Mouse (Mus musculus) forebrain, postnatal 0 days (tissue): Measurements from ENCODE around the gene Mmachc. TPM values are rescaled to one million over a fixed set of nuclear protein-coding genes. Genes with fewer than 3 reads are reported as not detected.

ENCODE experiments used
- ATAC-seq: fragments of 200-750 bp; cut with Nextera tagmentation; 2 replicates; pipeline ENCODE4 v1.8.0; 2017; ENCODE audit warnings: mild to moderate bottlenecking, moderate library complexity
- DNase-seq: peaks from one replicate; pipeline ENCODE4 v3.0.0-alpha.2; 2015
- H3K27ac ChIP-seq: fragments of 300-500 bp; sonication (generic); 2 replicates; pipeline ENCODE4 v1.5.1; 2014; ENCODE audit warnings: low read depth, mild to moderate bottlenecking, antibody characterized with exemption, low read length, moderate library complexity, mixed read lengths
- H3K27me3 ChIP-seq: fragments of 300-500 bp; sonication (generic); 2 replicates; pipeline ENCODE4 v1.6.1; 2014; ENCODE audit warnings: mild to moderate bottlenecking, low read length, mixed read lengths; ENCODE audit not compliant: insufficient read depth
- H3K36me3 ChIP-seq: fragments of 300-500 bp; sonication (generic); 2 replicates; pipeline ENCODE4 v1.6.1; 2014; ENCODE audit warnings: mild to moderate bottlenecking, moderate library complexity; ENCODE audit not compliant: insufficient read depth
- H3K4me1 ChIP-seq: fragments of 300-500 bp; sonication (generic); 2 replicates; pipeline ENCODE4 v1.6.1; 2014; ENCODE audit warnings: antibody characterized with exemption; ENCODE audit not compliant: insufficient read depth
- H3K4me2 ChIP-seq: fragments of 300-500 bp; sonication (generic); 2 replicates; pipeline ENCODE4 v1.6.1; 2014; ENCODE audit warnings: low read depth, mild to moderate bottlenecking, moderate library complexity
- H3K4me3 ChIP-seq: fragments of 300-500 bp; sonication (generic); 2 replicates; pipeline ENCODE4 v1.5.1; 2014; ENCODE audit warnings: low read depth, low read length, mixed read lengths
- H3K9ac ChIP-seq: fragments of 300-500 bp; sonication (generic); 2 replicates; pipeline ENCODE4 v1.6.1; 2014; ENCODE audit warnings: mild to moderate bottlenecking
- H3K9me3 ChIP-seq: fragments of 300-500 bp; sonication (generic); 2 replicates; pipeline ENCODE4 v1.6.1; 2016; ENCODE audit warnings: low read length
- CTCF ChIP-seq: sonication (generic); IDR thresholded peaks from 2 replicates; pipeline ENCODE4 v1.5.1; 2016; ENCODE audit warnings: antibody characterized with exemption, control low read depth, low read depth
- whole genome bisulfite sequencing: fragments of 180-500 bp; shearing (Covaris S2); extraction: QIAGEN DNeasy Blood & Tissue Kit; methylation state at CpG from one replicate; pipeline ENCODE4 v1.1.7; 2014; 5-methylcytosine and 5-hydroxymethylcytosine counted together
- polyA plus RNA-seq: library from polyadenylated mRNA; unstranded; fragments of >200 nt; fragmentation: Nextera tagmentation; extraction: Ambion mirVana; gene quantifications from 2 replicates; pipeline ENCODE4 v1.2.1, GENCODE M21; 2015
- total RNA-seq: library from RNA; depleted of rRNA; stranded (reverse); fragments of >200 nt; gene quantifications from 2 replicates; pipeline ENCODE4 v1.2.3, GENCODE M21; 2014; rRNA removed

Gene Mmachc
- total RNA-seq: 19.6 and 23.0 TPM in 2 replicates
- 16.4 and 21.9 TPM in 2 replicates for polyA plus RNA-seq

DNA sequence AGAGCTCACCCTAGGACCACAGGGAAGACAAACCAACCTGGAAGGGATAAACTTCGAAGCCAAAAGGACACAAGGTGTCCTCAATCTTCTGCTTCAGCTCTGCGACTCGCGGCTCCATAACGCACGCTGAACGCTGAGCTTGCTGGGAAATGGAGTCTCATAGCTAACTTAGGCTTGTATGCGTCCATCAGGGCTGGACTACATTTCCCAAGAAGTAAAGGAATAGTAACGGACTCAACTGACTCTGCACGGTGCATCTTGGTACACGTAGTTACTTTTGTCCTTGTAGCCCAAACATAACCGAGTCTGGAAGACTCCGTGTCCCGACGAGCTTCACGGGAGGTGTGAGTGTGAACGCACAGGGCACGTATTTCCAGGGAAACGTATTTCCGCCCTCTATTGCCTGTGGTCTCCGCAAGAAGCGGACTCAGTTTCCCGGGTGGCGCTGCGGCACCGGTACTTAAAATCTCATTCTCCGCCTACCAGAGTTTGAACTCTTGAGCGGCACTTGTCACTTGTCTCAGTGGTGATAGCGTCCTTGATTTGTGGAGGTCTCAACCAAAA, at the start of gene Mmachc, which contains the start of gene Ccdc163:
Gene Mmachc (minus strand): TSS at position 206 of the 564 bp plus-strand sequence.
Gene Ccdc163 (plus strand): TSS at position 309 of the 564 bp plus-strand sequence.
- Histone ChIP-seq H3K4me2 (peak within 1 kb of the TSS; percentile 65), H3K27ac (peak within 1 kb of the TSS; percentile 65; the same call in 1 of the 2 replicates), H3K4me1 (no peaks in the 10 kb centered on the region), H3K4me3 (peak within 1 kb of the TSS; percentile 59), H3K27me3 (no peaks in the 10 kb centered on the region), H3K9me3 (no peaks in the 10 kb centered on the region), H3K36me3 (peaks cover 4% of the 10 kb centered on the region), H3K9ac (peak within 1 kb of the TSS; percentile 59)
- ATAC-seq: peak; percentile 99
- peak; percentile 97 for DNase-seq
- WGBS: under 1% methylated on average over 29 of the region's 29 CpGs
- TF ChIP-seq CTCF: peak; percentile 58

- Histone ChIP-seq H3K4me3 (no peak overlapping the region), H3K4me1 (no peaks in the 10 kb centered on the region), H3K9me3 (no peaks in the 10 kb centered on the region), H3K4me2 (no peak overlapping the region), H3K9ac (no peak overlapping the region), H3K27me3 (no peaks in the 10 kb centered on the region), H3K36me3 (no peaks in the 10 kb centered on the region), H3K27ac (no peak overlapping the region)
- no peak for TF ChIP-seq CTCF
- DNase-seq: no peak
- no peak for ATAC-seq
- WGBS: 90% methylated on average over 2 of the region's 2 CpGs
These were observed 41.5 kb upstream of the Mmachc start for GRCm38 (mm10) chr4:116749750-116750149.

DNA sequence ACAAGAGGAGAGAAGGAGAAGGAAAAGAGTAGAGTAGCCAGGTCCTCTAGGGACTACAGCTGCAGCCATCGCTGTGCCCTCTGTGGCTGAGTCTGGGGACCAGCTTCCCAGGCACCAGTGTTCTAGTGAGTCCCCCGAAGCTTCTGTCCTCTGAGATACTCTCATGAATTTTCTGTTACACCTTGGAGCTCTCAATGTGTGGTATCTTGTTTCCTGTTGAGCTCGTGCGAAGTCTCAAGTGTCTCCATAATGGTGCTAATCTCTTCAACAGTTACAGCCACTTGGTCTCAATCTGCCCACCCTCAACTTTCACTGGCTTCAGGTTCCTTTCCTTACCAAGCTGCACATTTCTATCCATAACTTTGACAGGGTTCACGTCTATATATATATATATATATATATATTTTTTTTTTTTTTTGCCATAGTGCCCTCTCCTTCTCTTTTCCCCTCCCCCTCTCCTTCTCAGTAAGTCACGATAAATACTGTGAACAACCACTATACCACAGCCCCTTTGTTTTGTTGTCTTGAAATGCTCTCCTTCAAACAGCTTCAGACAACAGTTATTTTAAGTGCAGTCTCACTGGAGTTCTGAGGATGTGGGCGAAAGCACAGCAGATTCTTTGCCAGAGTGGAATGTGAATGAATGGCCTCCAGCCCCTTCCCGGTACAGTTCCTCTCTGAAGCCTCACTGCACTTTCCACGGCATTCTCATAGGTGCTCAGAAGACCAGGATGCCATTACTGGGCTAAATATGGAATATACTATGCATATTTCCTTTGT, 31.0 kb upstream of the Mmachc start:
- TF ChIP-seq CTCF: no peak
- 87% methylated on average over 9 of the region's 9 CpGs for WGBS
- Histone ChIP-seq H3K4me3 (no peak overlapping the region), H3K27ac (no peak overlapping the region), H3K4me2 (no peak overlapping the region), H3K36me3 (no peaks in the 10 kb centered on the region), H3K27me3 (no peaks in the 10 kb centered on the region), H3K9me3 (no peaks in the 10 kb centered on the region), H3K4me1 (no peaks in the 10 kb centered on the region), H3K9ac (no peak overlapping the region)
- ATAC-seq: no peak
- DNase-seq: no peak

DNA sequence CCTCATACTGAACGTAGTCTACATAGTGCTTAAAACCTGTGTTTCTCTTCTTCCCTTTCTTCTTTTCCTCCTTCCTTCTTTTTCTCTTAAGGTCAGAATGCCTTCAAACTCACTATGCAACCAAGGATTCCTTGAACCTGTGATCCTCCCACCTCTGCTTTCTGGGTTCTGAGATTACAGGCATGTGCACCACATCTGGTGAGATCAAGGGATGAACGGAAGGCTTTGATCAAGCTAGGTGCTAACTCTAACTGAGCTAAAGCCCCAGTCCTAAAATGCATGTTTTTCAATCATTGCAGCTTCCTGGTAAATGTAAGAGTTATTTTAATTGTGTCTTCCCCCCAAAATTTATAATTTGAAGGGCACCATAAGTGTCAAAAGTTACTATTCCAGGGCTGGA, 26.8 kb upstream of the Mmachc start:
- H3K27ac ChIP-seq: no peak overlapping the region
- no peak overlapping the region for H3K4me3 ChIP-seq
- no peak for ATAC-seq
- no peak for DNase-seq
- no peak for TF ChIP-seq CTCF
- no peaks in the 10 kb centered on the region for H3K27me3 ChIP-seq
- 89% methylated on average over 2 of the region's 2 CpGs for WGBS
- no peak overlapping the region for H3K9ac ChIP-seq
- H3K4me2 ChIP-seq: no peak overlapping the region
- no peaks in the 10 kb centered on the region for H3K4me1 ChIP-seq
- no peaks in the 10 kb centered on the region for H3K36me3 ChIP-seq
- H3K9me3 ChIP-seq: no peaks in the 10 kb centered on the region

GRCm38 (mm10) chr4:116732355-116732754, 24.1 kb upstream of the Mmachc start:
- WGBS: 86% methylated on average over 5 of the region's 5 CpGs
- TF ChIP-seq CTCF: no peak
- no peak overlapping the region for H3K4me3 ChIP-seq

GRCm38 (mm10) chr4:116731077-116731476, 22.9 kb upstream of the Mmachc start:
- H3K9ac ChIP-seq: no peak overlapping the region
- no peaks in the 10 kb centered on the region for H3K9me3 ChIP-seq
- no peak overlapping the region for H3K4me3 ChIP-seq
- ATAC-seq (no peak), DNase-seq (no peak)
- TF ChIP-seq CTCF: no peak
- 94% methylated on average over 9 of the region's 9 CpGs for WGBS
- no peaks in the 10 kb centered on the region for H3K4me1 ChIP-seq
- H3K36me3 ChIP-seq: no peaks in the 10 kb centered on the region
- no peaks in the 10 kb centered on the region for H3K27me3 ChIP-seq
- no peak overlapping the region for H3K27ac ChIP-seq
- H3K4me2 ChIP-seq: no peak overlapping the region

More at GRCm38 (mm10) chr4:116732355-116732754, 24.1 kb upstream of the Mmachc start:
- Histone ChIP-seq H3K4me2 (no peak overlapping the region), H3K27me3 (no peaks in the 10 kb centered on the region), H3K27ac (no peak overlapping the region), H3K4me1 (no peaks in the 10 kb centered on the region), H3K36me3 (no peaks in the 10 kb centered on the region), H3K9me3 (no peaks in the 10 kb centered on the region), H3K9ac (no peak overlapping the region)
- ATAC-seq: no peak
- no peak for DNase-seq

DNA sequence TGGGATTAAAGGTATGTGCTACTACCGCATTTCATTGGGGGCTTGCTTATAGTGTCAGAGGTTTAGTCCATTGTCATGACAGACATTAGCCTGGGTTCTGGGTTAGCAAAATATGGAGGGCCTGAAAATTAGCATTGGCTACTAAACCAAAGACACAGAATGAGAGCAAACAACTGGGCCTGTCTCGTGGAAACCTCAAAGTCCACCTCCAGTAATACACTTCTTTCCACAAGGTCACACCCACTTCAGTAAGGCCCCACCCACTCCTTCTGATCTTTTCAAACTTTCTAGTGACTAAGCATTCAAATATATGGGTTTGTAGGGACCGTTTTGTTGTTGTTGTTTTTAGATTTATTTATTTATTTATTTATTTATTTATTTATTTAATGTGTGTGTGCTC, 21.3 kb upstream of the Mmachc start:
- no peak for ATAC-seq
- no peak for DNase-seq
- no peaks in the 10 kb centered on the region for H3K9me3 ChIP-seq

More for the DNA sequence above, 21.3 kb upstream of the Mmachc start:
- Histone ChIP-seq H3K9ac (no peak overlapping the region), H3K27ac (no peak overlapping the region), H3K4me3 (no peak overlapping the region), H3K4me2 (no peak overlapping the region), H3K36me3 (no peaks in the 10 kb centered on the region), H3K4me1 (no peaks in the 10 kb centered on the region), H3K27me3 (no peaks in the 10 kb centered on the region)
- no peak for TF ChIP-seq CTCF
- 95% methylated on average over 3 of the region's 3 CpGs for WGBS
